Mouse (Mus musculus) left cerebral cortex, postnatal 36 days (tissue): ENCODE measurements around the gene 4930558K02Rik. TPM values are rescaled to one million over a fixed set of nuclear protein-coding genes. Genes with fewer than 3 reads are reported as not detected.

Experiments
- DNase-seq, 2 experiments: peaks; one replicate each; pipeline ENCODE4 v3.0.0; 2021 to 2022; ENCODE audit warnings: low spot score in 2 of 2, mixed read lengths in 1 of 2
- intact Hi-C: fragments of 180-260 bp; cut with DNase I; formaldehyde crosslinking; loops from one replicate; pipeline ENCODE4 v1.15.1; 2025
- total RNA-seq, 2 experiments: library from RNA; stranded (reverse); gene quantifications; 2 replicates each; pipeline ENCODE4 v1.2.3; 2021

4930558K02Rik gene
- total RNA-seq, 2 experiments from 2014 or later = not detected

GRCm38 (mm10) chr1:161916036-161916435 is 63.4 kb downstream of the 4930558K02Rik start:
- no peak for DNase-seq
- intact Hi-C loops = no loop called here

DNA sequence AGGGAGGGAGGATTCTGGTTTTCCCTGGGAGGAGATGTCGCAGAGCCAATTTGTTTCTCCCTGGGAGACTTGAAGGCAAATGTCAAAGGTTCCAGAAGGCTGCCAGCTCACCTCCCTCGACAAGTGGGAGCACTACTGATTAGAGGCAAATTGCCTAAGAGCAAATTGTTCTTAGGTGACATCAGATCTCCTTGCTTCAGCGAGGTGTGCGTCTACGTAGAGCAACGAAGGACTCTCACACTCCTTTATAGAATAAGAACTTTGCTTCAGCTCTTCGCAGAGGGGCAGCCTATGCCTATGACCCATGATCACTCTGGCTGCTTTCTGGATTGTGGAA is 65.8 kb downstream of the 4930558K02Rik start:
- DNase-seq = no peak
- intact Hi-C loops = no loop called here

DNA sequence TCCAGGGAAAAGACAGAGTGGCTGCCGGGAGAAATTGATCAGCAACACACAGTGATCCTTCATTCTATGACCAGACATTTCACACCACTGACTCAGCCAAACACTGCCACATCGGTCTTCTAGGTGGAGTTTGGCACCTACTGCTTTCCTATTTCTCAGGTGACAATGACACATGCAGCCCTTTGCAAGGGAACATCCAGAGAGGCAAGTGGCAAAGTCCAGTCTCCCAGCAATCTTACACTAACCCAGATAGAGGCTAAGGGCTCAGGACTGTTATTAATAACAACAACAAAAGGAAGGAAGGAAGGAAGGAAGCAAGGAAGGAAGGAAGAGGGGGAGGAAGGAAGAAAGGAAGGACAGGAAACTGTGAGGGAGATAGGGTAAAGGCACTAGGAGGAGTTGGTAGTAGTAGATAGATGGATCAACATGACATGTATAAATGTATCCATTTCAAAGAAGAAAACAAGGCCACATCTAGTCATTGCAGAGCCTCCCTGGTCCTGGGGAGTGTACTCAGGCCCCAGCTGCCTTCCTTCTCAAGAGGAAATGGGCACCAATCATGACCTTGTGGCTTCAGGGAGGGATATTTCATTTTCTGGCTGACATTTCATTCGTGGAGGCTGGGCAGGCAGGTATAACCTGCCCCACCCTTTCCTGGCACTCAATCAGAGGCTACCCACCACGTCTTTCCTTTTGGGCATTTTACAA is 66.3 kb downstream of the 4930558K02Rik start:
- intact Hi-C loops = no loop called here
- no peak for DNase-seq

DNA sequence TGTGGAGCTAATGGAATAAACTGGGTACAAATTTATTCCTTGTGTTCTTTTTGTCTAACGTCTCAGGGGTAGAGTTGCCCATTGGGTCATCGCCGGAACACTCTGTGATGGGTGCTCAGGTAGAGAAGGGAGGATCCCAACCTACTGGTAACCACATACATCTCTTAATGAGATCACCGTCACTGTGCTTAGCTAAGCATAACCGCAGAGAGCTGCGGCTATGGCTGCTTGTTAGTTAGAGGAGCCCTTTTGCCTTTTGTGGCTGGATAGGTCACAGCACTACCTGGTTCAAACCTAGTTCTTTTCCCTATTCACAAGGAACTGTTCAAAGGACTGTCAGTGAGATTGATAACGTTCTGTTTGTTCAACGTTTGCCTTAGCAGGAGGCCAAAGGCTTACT is 70.4 kb downstream of the 4930558K02Rik start:
- intact Hi-C loops = no loop called here

DNA sequence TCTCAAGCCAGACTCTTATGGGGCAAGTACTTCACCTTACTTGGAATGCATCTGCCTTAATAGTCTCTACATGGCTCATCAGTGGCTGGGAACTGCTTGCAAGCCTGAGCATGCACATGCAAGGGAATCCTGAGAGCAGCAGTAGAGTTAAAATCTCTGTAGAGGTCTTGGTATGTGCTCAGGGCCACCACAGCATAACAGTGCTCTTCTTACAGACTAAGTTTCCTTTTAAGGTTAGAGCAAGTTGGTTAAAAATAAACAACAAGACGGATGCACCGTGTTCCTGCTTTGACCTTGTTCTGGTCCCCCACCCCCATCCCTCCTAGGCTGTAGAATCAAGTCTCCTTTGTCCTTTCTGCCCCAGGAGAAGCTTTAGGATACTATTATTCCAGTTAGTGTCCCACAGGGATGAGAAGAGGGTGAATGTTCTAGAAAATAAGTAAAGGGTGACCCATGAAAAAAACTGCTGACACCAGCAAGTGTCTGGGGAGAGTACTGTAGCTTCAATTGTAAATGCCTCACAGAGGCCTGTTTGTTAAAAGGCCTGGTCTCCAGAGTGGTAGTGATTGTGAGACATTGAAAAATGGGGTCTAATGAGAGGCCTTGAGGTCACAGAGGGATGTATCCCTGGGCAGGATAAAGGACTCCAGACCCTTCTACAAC is 71.5 kb downstream of the 4930558K02Rik start:
- intact Hi-C loops = no loop called here
- no peak for DNase-seq

More for the DNA sequence above, 70.4 kb downstream of the 4930558K02Rik start:
- no peak for DNase-seq

DNA sequence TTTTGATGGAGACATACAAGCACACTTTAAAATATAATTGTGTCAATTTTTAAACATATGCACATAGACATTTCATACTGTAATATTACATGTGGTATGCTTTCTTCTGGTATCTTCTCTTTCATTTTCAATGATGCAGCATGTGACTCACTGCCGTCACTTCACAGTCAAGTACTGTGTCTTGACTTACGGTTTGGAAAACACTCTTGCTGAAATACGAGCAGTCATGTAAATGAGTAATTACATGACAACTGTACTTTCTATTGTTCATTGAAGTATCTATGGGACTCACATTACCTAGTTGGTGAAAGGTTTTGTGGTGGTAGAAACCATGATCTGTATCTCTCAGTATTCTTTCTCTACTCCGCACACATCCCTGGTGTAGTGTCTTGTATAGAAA is 72.3 kb downstream of the 4930558K02Rik start:
- intact Hi-C loops = no loop called here
- DNase-seq = no peak

- no peak for DNase-seq
- intact Hi-C loops = no loop called here
Measured at GRCm38 (mm10) chr1:161902692-161903452, 76.6 kb downstream of the 4930558K02Rik start.

DNA sequence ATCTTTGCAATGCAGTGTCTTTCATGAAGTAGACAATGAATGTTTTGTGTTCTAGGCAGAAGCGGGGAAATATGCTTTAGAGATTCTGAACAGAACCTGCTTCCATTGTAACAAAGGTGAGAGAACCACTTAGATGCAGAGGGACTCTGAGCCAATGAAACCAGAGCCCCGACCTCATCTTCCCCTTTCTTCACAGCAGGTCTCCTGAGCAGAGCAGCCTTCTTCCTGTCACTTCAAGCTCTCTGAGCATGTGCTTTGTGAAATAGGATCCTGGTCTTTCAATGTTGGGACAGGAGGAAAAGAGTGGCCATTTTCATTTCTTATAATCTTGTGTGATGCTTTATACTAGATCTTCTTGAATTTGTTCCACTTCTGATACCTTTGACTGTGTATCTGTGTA is 79.3 kb downstream of the 4930558K02Rik start:
- intact Hi-C loops = no loop called here
- no peak for DNase-seq

- intact Hi-C loops = no loop called here
- no peak for DNase-seq
Measured at GRCm38 (mm10) chr1:161897235-161897634, 82.2 kb downstream of the 4930558K02Rik start.

GRCm38 (mm10) chr1:161896130-161896529 is 83.3 kb downstream of the 4930558K02Rik start:
- intact Hi-C loops = no loop called here
- DNase-seq = no peak

DNA sequence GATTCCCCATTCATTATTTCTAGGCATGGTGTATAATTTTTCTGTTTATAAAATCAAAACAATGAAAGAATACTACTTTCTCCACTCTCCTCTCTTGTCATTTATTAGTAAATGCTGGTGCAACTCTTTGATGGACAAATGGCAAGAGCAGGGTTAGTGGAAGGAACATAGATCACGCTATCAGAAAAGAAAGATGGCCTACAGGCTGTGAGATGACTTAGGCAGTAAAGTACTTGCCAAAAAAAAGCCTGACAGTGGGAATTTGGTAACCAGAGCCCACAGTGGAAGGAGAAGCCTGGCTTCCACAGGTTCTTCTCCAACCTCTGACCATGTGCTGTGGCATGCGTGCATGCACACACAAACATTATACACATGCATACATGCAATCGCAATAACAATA is 84.4 kb downstream of the 4930558K02Rik start:
- intact Hi-C loops = no loop called here
- no peak for DNase-seq

- no peak for DNase-seq
- intact Hi-C loops = no loop called here
Measured at GRCm38 (mm10) chr1:161894553-161894952, 84.9 kb downstream of the 4930558K02Rik start.

GRCm38 (mm10) chr1:161894126-161894525 is 85.3 kb downstream of the 4930558K02Rik start:
- intact Hi-C loops = no loop called here
- DNase-seq = no peak

Other genes starting within 250 kb of the 4930558K02Rik start
- not detected for gene Fasl, start 191.1 kb downstream of the 4930558K02Rik start, total RNA-seq
- 10 to 100 TPM; 34.2 to 39.8 TPM for gene Suco, start 103.0 kb downstream of the 4930558K02Rik start, total RNA-seq
- 10 to 100 TPM; 12.3 to 16.9 TPM for gene Pigc, start 10.4 kb downstream of the 4930558K02Rik start, total RNA-seq